Comparison of ENCODE assay signal across 20 mouse cellular contexts in the genomic region with DNA sequence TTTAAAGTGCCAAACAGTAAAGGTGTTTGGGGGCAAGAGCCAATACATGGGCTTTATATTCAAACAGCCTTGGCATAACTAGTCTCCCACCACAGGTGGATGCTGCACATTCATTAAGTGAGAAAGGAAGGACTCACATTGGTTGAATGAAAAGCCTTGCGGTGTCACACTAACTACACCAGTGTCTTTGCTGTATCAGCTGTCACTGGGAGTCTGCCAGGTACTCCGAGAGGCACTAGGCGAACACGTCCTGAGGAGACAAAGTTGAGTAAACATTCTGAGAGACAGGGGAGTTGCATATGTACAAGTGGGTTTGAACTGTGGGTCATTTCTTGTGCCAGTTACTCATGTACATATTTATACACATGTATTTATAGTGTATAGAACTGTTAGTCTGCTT. TPM values are rescaled to one million over a fixed set of nuclear protein-coding genes. Genes with fewer than 3 reads are reported as not detected.
A peak's percentile ranks its signal among the peaks of the same experiment; 100 is the strongest.
DNase-seq lines count a peak whose midpoint lies in the region; TF ChIP-seq lines count a peak whose summit lies in the region.
"Had no signal": no experiment of that assay in that cellular context is flagged by ENCODE, and none has a peak within 500 bp of the region (broad histone marks: within the 10 kb centered on the region; RNA-seq: fewer than 3 reads in every experiment).

No protein-coding gene starts in this region.

- H3K9me3 ChIP-seq in heart, embryonic 10.5 days = no peaks in the 10 kb centered on the region
- H3K9me3 ChIP-seq: embryonic facial prominence, embryonic 10.5 days; heart, embryonic 13.5 days had no signal

- DNase-seq in heart, adult 18-20 months = peak; percentile 40 to 49
- DNase-seq in heart, adult 8-10 months (ENCODE audit: low spot score) = no peak
- peak; percentile 9 to 23 for DNase-seq in heart, postnatal 36 days
- no peak for DNase-seq in heart, embryonic 10.5 days (ENCODE audit: low spot score)
- peak; percentile 36 for DNase-seq in gastrocnemius, postnatal 14 days
- no peak for DNase-seq in left cerebral cortex, adult 2 months (ENCODE audit: extremely low spot score in 1 of 2, low spot score in 2 of 2)
- no peak for DNase-seq in embryo, embryonic 9.5 days (ENCODE audit: extremely low spot score)
- DNase-seq: adrenal gland, adult 2 months; adrenal gland, postnatal 25 days; cerebellum, adult 18-20 months; cerebellum, adult 9-11 months; cerebellum, postnatal 36 days; forebrain, postnatal 0 days; kidney, adult 8-10 months had no signal

- TF ChIP-seq CTCF in left cerebral cortex, adult 2 months (IDR thresholded peaks at IDR 0.05) = no peak

- intact Hi-C loops in heart, postnatal 36 days (cut with DNase I) = no loop called here
- intact Hi-C loops in gastrocnemius, postnatal 14 days (cut with DNase I; ENCODE audit: low total_unique reads) = no loop called here
- intact Hi-C loops in left cerebral cortex, adult 2 months (cut with DNase I) = no loop called here

- no peak overlapping the region for H3K4me3 ChIP-seq in heart, embryonic 10.5 days
- H3K4me3 ChIP-seq in left cerebral cortex, adult 2 months = no peak overlapping the region
- H3K4me3 ChIP-seq: embryonic facial prominence, embryonic 10.5 days; forebrain, embryonic 13.5 days; heart, embryonic 13.5 days; hindbrain, embryonic 12.5 days had no signal

- WGBS in heart, embryonic 10.5 days = 89% methylated on average over 4 of the region's 4 CpGs

- no peak overlapping the region for H3K27ac ChIP-seq in heart, embryonic 10.5 days
- no peak overlapping the region for H3K27ac ChIP-seq in left cerebral cortex, adult 2 months
- H3K27ac ChIP-seq: embryonic facial prominence, embryonic 10.5 days; forebrain, embryonic 13.5 days; heart, embryonic 13.5 days; hindbrain, embryonic 12.5 days had no signal

- H3K36me3 ChIP-seq in heart, embryonic 10.5 days = peaks cover 35% of the 10 kb centered on the region

- H3K4me1 ChIP-seq in heart, embryonic 10.5 days = no peaks in the 10 kb centered on the region
- H3K4me1 ChIP-seq: embryonic facial prominence, embryonic 10.5 days; forebrain, embryonic 13.5 days; heart, embryonic 13.5 days; hindbrain, embryonic 12.5 days had no signal

- H3K27me3 ChIP-seq in heart, embryonic 10.5 days (ENCODE audit: insufficient read depth, poor library complexity, severe bottlenecking) = no peaks in the 10 kb centered on the region
- H3K27me3 ChIP-seq: CH12.LX; forebrain, embryonic 13.5 days; heart, embryonic 13.5 days; hindbrain, embryonic 12.5 days; Patski had no signal

RNA-seq across cellular contexts. Expression of a gene that starts 8.9 kb away (rescaled TPM):
- 1 to 10 TPM; 5.0 TPM for total RNA-seq in heart, adult 18-20 months (2021)
- total RNA-seq in heart, adult 8-10 months (2022) = 1 to 10 TPM; 5.0 to 8.2 (median 6.5) TPM
- 1 to 10 TPM; 4.4 to 8.6 TPM for total RNA-seq in heart, postnatal 36 days (2021)
- 13.2 and 16.2 TPM in 2 replicates for polyA plus RNA-seq in heart, embryonic 10.5 days (2016; fragmentation: Nextera tagmentation; extraction: Ambion mirVana)
- 1 to 10 TPM; 6.7 to 7.2 TPM for total RNA-seq in gastrocnemius, postnatal 14 days (2021)
- 10 to 100 TPM; 11.5 to 11.7 TPM for total RNA-seq in left cerebral cortex, adult 2 months (2021)

Comparison
In these comparisons a context has a peak if more than half of its experiments do, and no peak if none do; other contexts are left out.
1. DNase-seq: peak in heart, adult 18-20 months (2 of 2), heart, postnatal 36 days (2 of 2) and gastrocnemius, postnatal 14 days (single experiment); none in heart, adult 8-10 months (single experiment), heart, embryonic 10.5 days (single experiment), left cerebral cortex, adult 2 months (0 of 2) and embryo, embryonic 9.5 days (single experiment).